In genomic region chr2:20666051-20666478, GRCm38 (mm10) we compare ENCODE assay signal across 8 mouse cellular contexts.
DNase-seq lines count a peak whose midpoint lies in the region; ATAC-seq lines count a peak whose summit lies in the region.

No protein-coding gene starts in this region.

- peak overlapping the region; percentile 74 for H3K27ac ChIP-seq in heart, embryonic 10.5 days
- no peak overlapping the region for H3K27ac ChIP-seq in kidney, embryonic 16.5 days (ENCODE audit: low read length)
- H3K27ac ChIP-seq in stomach, embryonic 15.5 days, result peak overlapping the region; percentile 21; the same call in 1 of the 2 replicates

- ATAC-seq in common myeloid progenitor, adult 5-6 weeks (replicated peaks; ENCODE audit: low read depth, poor library complexity, severe bottlenecking), result peak; percentile 50; the same call in 1 of the 2 replicates
- ATAC-seq in kidney, embryonic 16.5 days (ENCODE audit: low FRiP score, low TSS enrichment), result peak; percentile 77
- ATAC-seq in stomach, embryonic 15.5 days (ENCODE audit: insufficient read depth, low FRiP score, low read depth), result peak; percentile 65
- no peak for ATAC-seq in monocyte, adult 5-6 weeks (replicated peaks; ENCODE audit: insufficient number of reproducible peaks, low FRiP score, low TSS enrichment, poor library complexity, severe bottlenecking)

- 35% methylated on average over 2 of the region's 2 CpGs for WGBS in heart, embryonic 10.5 days
- WGBS in kidney, embryonic 16.5 days, result 45% methylated on average over 2 of the region's 2 CpGs
- WGBS in stomach, embryonic 15.5 days, result 36% methylated on average over 2 of the region's 2 CpGs

- H3K4me2 ChIP-seq in kidney, embryonic 16.5 days (replicated peaks; ENCODE audit: low read depth, low read length), result no peak overlapping the region
- no peak overlapping the region for H3K4me2 ChIP-seq in stomach, embryonic 15.5 days

- DNase-seq in urinary bladder, postnatal 25 days (ENCODE audit: low spot score), result peak; percentile 48
- no peak for DNase-seq in urinary bladder, adult 2 months (ENCODE audit: low spot score)
- DNase-seq in heart, embryonic 10.5 days (ENCODE audit: low spot score), result no peak
- DNase-seq in lung, postnatal 25 days (ENCODE audit: low spot score), result peak; percentile 70

- no peaks in the 10 kb centered on the region for H3K27me3 ChIP-seq in heart, embryonic 10.5 days (ENCODE audit: insufficient read depth, poor library complexity, severe bottlenecking)
- H3K27me3 ChIP-seq in kidney, embryonic 16.5 days (ENCODE audit: insufficient read depth, low read length), result no peaks in the 10 kb centered on the region
- H3K27me3 ChIP-seq in stomach, embryonic 15.5 days (replicated peaks), result no peaks in the 10 kb centered on the region

- no peaks in the 10 kb centered on the region for H3K9me3 ChIP-seq in heart, embryonic 10.5 days
- no peaks in the 10 kb centered on the region for H3K9me3 ChIP-seq in kidney, embryonic 16.5 days (ENCODE audit: low read length)
- no peaks in the 10 kb centered on the region for H3K9me3 ChIP-seq in stomach, embryonic 15.5 days

- peaks cover 11% of the 10 kb centered on the region for H3K4me1 ChIP-seq in heart, embryonic 10.5 days
- H3K4me1 ChIP-seq in kidney, embryonic 16.5 days (ENCODE audit: insufficient read depth, low read length), result peaks cover 7% of the 10 kb centered on the region; the same call in 1 of the 2 replicates
- H3K4me1 ChIP-seq in stomach, embryonic 15.5 days, result no peaks in the 10 kb centered on the region

- H3K9ac ChIP-seq in kidney, embryonic 16.5 days (replicated peaks; ENCODE audit: low read length), result no peak overlapping the region
- no peak overlapping the region for H3K9ac ChIP-seq in stomach, embryonic 15.5 days

- H3K36me3 ChIP-seq in heart, embryonic 10.5 days, result no peaks in the 10 kb centered on the region
- H3K36me3 ChIP-seq in kidney, embryonic 16.5 days (ENCODE audit: insufficient read depth, low read length), result peaks cover 19% of the 10 kb centered on the region
- H3K36me3 ChIP-seq in stomach, embryonic 15.5 days, result no peaks in the 10 kb centered on the region

- no peak overlapping the region for H3K4me3 ChIP-seq in heart, embryonic 10.5 days
- H3K4me3 ChIP-seq in kidney, embryonic 16.5 days (ENCODE audit: low read length), result no peak overlapping the region
- H3K4me3 ChIP-seq in stomach, embryonic 15.5 days (replicated peaks), result no peak overlapping the region

Comparison
In these comparisons a context has a peak if more than half of its experiments do, and no peak if none do; other contexts are left out.
1. DNase-seq: peak in urinary bladder, postnatal 25 days (single experiment) and lung, postnatal 25 days (single experiment); none in urinary bladder, adult 2 months (single experiment) and heart, embryonic 10.5 days (single experiment).